Mouse (Mus musculus) stomach, embryonic 15.5 days (tissue): Measurements from ENCODE around the gene Rarres2. TPM values are rescaled to one million over a fixed set of nuclear protein-coding genes. Genes with fewer than 3 reads are reported as not detected.
A peak's percentile ranks its signal among the peaks of the same experiment; 100 is the strongest.
"Not testable (repeated sequence)": the region's sequence is repeated elsewhere in the genome, so short reads cannot be mapped to it uniquely, and the experiment has no call there.

Source experiments
- ATAC-seq: fragments of 200-750 bp; cut with Nextera tagmentation; 2 replicates; pipeline ENCODE4 v1.8.0; 2017; ENCODE audit warnings: low read depth, moderate number of reproducible peaks, moderate TSS enrichment; ENCODE audit not compliant: insufficient read depth, low FRiP score
- H3K27ac ChIP-seq: fragments of 300-500 bp; sonication (generic); 2 replicates; pipeline ENCODE4 v1.5.1; 2015; ENCODE audit warnings: mild to moderate bottlenecking, inconsistent platforms
- H3K27me3 ChIP-seq: fragments of 300-500 bp; sonication (generic); replicated peaks from 2 replicates; pipeline ENCODE4 v1.6.1; 2015; ENCODE audit warnings: inconsistent platforms
- H3K36me3 ChIP-seq: fragments of 300-500 bp; sonication (generic); 2 replicates; pipeline ENCODE4 v1.6.1; 2015; ENCODE audit warnings: inconsistent platforms
- H3K4me1 ChIP-seq: fragments of 300-500 bp; sonication (generic); 2 replicates; pipeline ENCODE4 v1.6.1; 2015; ENCODE audit warnings: inconsistent platforms
- H3K4me2 ChIP-seq: fragments of 300-500 bp; sonication (generic); 2 replicates; pipeline ENCODE4 v1.6.1; 2015; ENCODE audit warnings: mild to moderate bottlenecking, inconsistent platforms
- H3K4me3 ChIP-seq: fragments of 300-500 bp; sonication (generic); replicated peaks from 2 replicates; pipeline ENCODE4 v1.5.1; 2015; ENCODE audit warnings: inconsistent platforms
- H3K9ac ChIP-seq: fragments of 300-500 bp; sonication (generic); 2 replicates; pipeline ENCODE4 v1.6.1; 2015; ENCODE audit warnings: inconsistent platforms
- H3K9me3 ChIP-seq: fragments of 300-500 bp; sonication (generic); 2 replicates; pipeline ENCODE4 v1.6.1; 2016; ENCODE audit warnings: inconsistent platforms
- WGBS: fragments of 180-500 bp; shearing (Covaris S2); methylation state at CpG from one replicate; pipeline ENCODE4 v1.1.7; 2015; 5-methylcytosine and 5-hydroxymethylcytosine counted together
- polyA plus RNA-seq: library from polyadenylated mRNA; unstranded; fragments of >200 nt; fragmentation: Nextera tagmentation; extraction: Ambion mirVana; gene quantifications from 2 replicates; pipeline ENCODE4 v1.2.1, GENCODE M21; 2015

The Rarres2 gene
- polyA plus RNA-seq, 1 experiment from 2014 or later = 83.2 TPM

- no peak for ATAC-seq
These were observed 33.5 kb downstream of the Rarres2 start for GRCm38 (mm10) chr6:48538841-48539737.

GRCm38 (mm10) chr6:48537105-48537954 is 35.3 kb downstream of the Rarres2 start, which contains the start of gene Atp6v0e2:
Atp6v0e2 (plus strand) TSS chr6:48537615.
- WGBS = 8% methylated on average over 38 of the region's 38 CpGs
- Histone ChIP-seq H3K27ac (no peak within 1 kb of the TSS), H3K4me2 (peak within 1 kb of the TSS; percentile 67), H3K9me3 (no peaks in the 10 kb centered on the region), H3K36me3 (0 out of 2 replicates have a peak, but pooled peaks cover under 1% of the 10 kb centered on the region), H3K4me3 (peak within 1 kb of the TSS; percentile 44), H3K27me3 (no peaks in the 10 kb centered on the region), H3K4me1 (peaks cover 21% of the 10 kb centered on the region), H3K9ac (peak within 1 kb of the TSS; percentile 32; the same call in 1 of the 2 replicates)
- ATAC-seq = peak; percentile 80; the same call in 1 of the 2 replicates

More at GRCm38 (mm10) chr6:48538841-48539737, 33.5 kb downstream of the Rarres2 start:
- no peak overlapping the region for H3K4me2 ChIP-seq
- no peaks in the 10 kb centered on the region for H3K36me3 ChIP-seq
- WGBS = 73% methylated on average over 5 of the region's 5 CpGs
- H3K9ac ChIP-seq = no peak overlapping the region
- no peaks in the 10 kb centered on the region for H3K27me3 ChIP-seq
- H3K9me3 ChIP-seq = no peaks in the 10 kb centered on the region
- H3K4me1 ChIP-seq = peaks cover 21% of the 10 kb centered on the region
- H3K27ac ChIP-seq = no peak overlapping the region
- no peak overlapping the region for H3K4me3 ChIP-seq

GRCm38 (mm10) chr6:48536091-48536490 is 36.5 kb downstream of the Rarres2 start:
- 72% methylated on average over 4 of the region's 4 CpGs for WGBS
- no peaks in the 10 kb centered on the region for H3K27me3 ChIP-seq
- H3K9ac ChIP-seq = no peak overlapping the region
- no peak overlapping the region for H3K4me3 ChIP-seq
- ATAC-seq = no peak
- H3K9me3 ChIP-seq = no peaks in the 10 kb centered on the region
- no peak overlapping the region for H3K27ac ChIP-seq
- peaks cover 15% of the 10 kb centered on the region for H3K4me1 ChIP-seq
- no peak overlapping the region for H3K4me2 ChIP-seq
- H3K36me3 ChIP-seq = 0 out of 2 replicates have a peak, but pooled peaks cover 6% of the 10 kb centered on the region

- Histone ChIP-seq H3K36me3 (0 out of 2 replicates have a peak, but pooled peaks cover 6% of the 10 kb centered on the region), H3K27ac (no peak overlapping the region), H3K9me3 (no peaks in the 10 kb centered on the region), H3K9ac (no peak overlapping the region), H3K27me3 (no peaks in the 10 kb centered on the region), H3K4me3 (no peak overlapping the region), H3K4me1 (peaks cover 15% of the 10 kb centered on the region), H3K4me2 (no peak overlapping the region)
- no peak for ATAC-seq
- WGBS = 83% methylated on average over 8 of the region's 8 CpGs
These were observed 37.7 kb downstream of the Rarres2 start for GRCm38 (mm10) chr6:48534913-48535312.

- no peak overlapping the region for H3K4me3 ChIP-seq
- WGBS = 77% methylated on average over 2 of the region's 2 CpGs
- H3K9ac ChIP-seq = no peak overlapping the region
- H3K27me3 ChIP-seq = no peaks in the 10 kb centered on the region
- H3K4me1 ChIP-seq = peaks cover 15% of the 10 kb centered on the region
- H3K9me3 ChIP-seq = no peaks in the 10 kb centered on the region
- H3K36me3 ChIP-seq = peaks cover 8% of the 10 kb centered on the region; the same call in 1 of the 2 replicates
- no peak overlapping the region for H3K27ac ChIP-seq
- no peak overlapping the region for H3K4me2 ChIP-seq
- ATAC-seq = no peak
These were observed 39.1 kb downstream of the Rarres2 start for GRCm38 (mm10) chr6:48533475-48533874.

- no peak overlapping the region for H3K4me2 ChIP-seq
- no peaks in the 10 kb centered on the region for H3K9me3 ChIP-seq
- H3K27me3 ChIP-seq = no peaks in the 10 kb centered on the region
- no peaks in the 10 kb centered on the region for H3K4me1 ChIP-seq
- no peak for ATAC-seq
- no peak overlapping the region for H3K4me3 ChIP-seq
- WGBS = 24% methylated on average over 2 of the region's 2 CpGs
- H3K9ac ChIP-seq = no peak overlapping the region
- H3K27ac ChIP-seq = no peak overlapping the region
- H3K36me3 ChIP-seq = peaks cover 10% of the 10 kb centered on the region; the same call in 1 of the 2 replicates
These were observed 41.7 kb downstream of the Rarres2 start for GRCm38 (mm10) chr6:48530862-48531261.

GRCm38 (mm10) chr6:48529871-48530440 is 42.6 kb downstream of the Rarres2 start:
- WGBS = 88% methylated on average over 16 of the region's 16 CpGs
- no peaks in the 10 kb centered on the region for H3K4me1 ChIP-seq
- no peaks in the 10 kb centered on the region for H3K27me3 ChIP-seq
- H3K9ac ChIP-seq = no peak overlapping the region
- ATAC-seq = no peak
- no peak overlapping the region for H3K4me2 ChIP-seq
- H3K9me3 ChIP-seq = no peaks in the 10 kb centered on the region
- no peak overlapping the region for H3K4me3 ChIP-seq
- H3K36me3 ChIP-seq = peaks cover 10% of the 10 kb centered on the region; the same call in 1 of the 2 replicates
- no peak overlapping the region for H3K27ac ChIP-seq

GRCm38 (mm10) chr6:48529261-48529660 is 43.3 kb downstream of the Rarres2 start:
- Histone ChIP-seq H3K27ac (no peak overlapping the region), H3K4me2 (no peak overlapping the region), H3K36me3 (peaks cover 10% of the 10 kb centered on the region; the same call in 1 of the 2 replicates), H3K27me3 (no peaks in the 10 kb centered on the region), H3K4me3 (no peak overlapping the region), H3K9ac (no peak overlapping the region), H3K9me3 (no peaks in the 10 kb centered on the region), H3K4me1 (no peaks in the 10 kb centered on the region)
- WGBS = 71% methylated on average over 14 of the region's 14 CpGs
- ATAC-seq = no peak

- no peak for ATAC-seq
- Histone ChIP-seq H3K27ac (no peak overlapping the region), H3K4me3 (no peak overlapping the region), H3K27me3 (no peaks in the 10 kb centered on the region), H3K4me2 (no peak overlapping the region), H3K4me1 (no peaks in the 10 kb centered on the region), H3K9ac (no peak overlapping the region), H3K36me3 (peaks cover 10% of the 10 kb centered on the region; the same call in 1 of the 2 replicates), H3K9me3 (no peaks in the 10 kb centered on the region)
- 75% methylated on average over 9 of the region's 9 CpGs for WGBS
These were observed 44.7 kb downstream of the Rarres2 start for GRCm38 (mm10) chr6:48527901-48528300.

- not testable (repeated sequence) for H3K4me3 ChIP-seq, H3K9me3 ChIP-seq, H3K4me1 ChIP-seq, H3K36me3 ChIP-seq, H3K27ac ChIP-seq, H3K27me3 ChIP-seq, H3K9ac ChIP-seq, ATAC-seq, H3K4me2 ChIP-seq
- 96% methylated on average over 16 of the region's 16 CpGs for WGBS
These were observed 47.7 kb downstream of the Rarres2 start for GRCm38 (mm10) chr6:48524882-48525281.
